Mouse (Mus musculus) hindbrain, embryonic 15.5 days (tissue): ENCODE data around the gene Tbcd. TPM values are rescaled to one million over a fixed set of nuclear protein-coding genes. Genes with fewer than 3 reads are reported as not detected.

Source experiments
- polyA plus RNA-seq: library from polyadenylated mRNA; unstranded; fragments of >200 nt; fragmentation: Nextera tagmentation; extraction: Ambion mirVana; gene quantifications from 2 replicates; pipeline ENCODE4 v1.2.1, GENCODE M21; 2015

Gene Tbcd
- polyA plus RNA-seq, 1 experiment from 2014 or later: 63.6 TPM

Other genes with a start within 250 kb of the Tbcd start
- gene Hexdc, start 247.5 kb upstream of the Tbcd start, polyA plus RNA-seq: 31.6 and 32.5 TPM in 2 replicates
- gene Ogfod3, start 247.2 kb upstream of the Tbcd start, polyA plus RNA-seq: 28.3 and 29.9 TPM in 2 replicates
- 36.9 and 37.4 TPM in 2 replicates for gene Cybc1, start 222.6 kb upstream of the Tbcd start, polyA plus RNA-seq
- gene Narf, start 214.7 kb upstream of the Tbcd start, polyA plus RNA-seq: 81.6 and 86.8 TPM in 2 replicates
- gene Foxk2, start 192.0 kb upstream of the Tbcd start, polyA plus RNA-seq: 15.7 TPM in 2 replicates
- gene Wdr45b, start 97.5 kb upstream of the Tbcd start, polyA plus RNA-seq: 83.0 and 85.1 TPM in 2 replicates
- 11.4 and 12.1 TPM in 2 replicates for gene Rab40b, start 63.7 kb upstream of the Tbcd start, polyA plus RNA-seq
- gene Fn3krp, start 30.5 kb upstream of the Tbcd start, polyA plus RNA-seq: 9.4 and 10.4 TPM in 2 replicates
- 7.0 and 7.4 TPM in 2 replicates for gene Fn3k, start 17.0 kb upstream of the Tbcd start, polyA plus RNA-seq
- 0.40 and 0.41 TPM in 2 replicates for gene Zfp750, start 67.4 kb downstream of the Tbcd start, polyA plus RNA-seq
- gene B3gntl1, start 221.2 kb downstream of the Tbcd start, polyA plus RNA-seq: 6.6 and 7.9 TPM in 2 replicates
- 20.3 and 23.0 TPM in 2 replicates for gene Metrnl, start 249.6 kb downstream of the Tbcd start, polyA plus RNA-seq